Mouse (Mus musculus) spleen, adult 2 months (tissue): ENCODE measurements around the gene Eif4g3.

Source experiments
- CTCF ChIP-seq: fragments of 200-500 bp; IDR thresholded peaks from 2 replicates; pipeline ENCODE4 v1.5.1; 2011; ENCODE audit warnings: mild to moderate bottlenecking, inconsistent platforms; ENCODE audit not compliant: insufficient read depth, insufficient read length, insufficient replicate concordance; ENCODE audit errors: extremely low read depth
- POLR2A ChIP-seq: fragments of 200-500 bp; IDR thresholded peaks from 2 replicates; pipeline ENCODE4 v1.6.1; 2011; ENCODE audit warnings: low read depth, low read length, inconsistent platforms

DNA sequence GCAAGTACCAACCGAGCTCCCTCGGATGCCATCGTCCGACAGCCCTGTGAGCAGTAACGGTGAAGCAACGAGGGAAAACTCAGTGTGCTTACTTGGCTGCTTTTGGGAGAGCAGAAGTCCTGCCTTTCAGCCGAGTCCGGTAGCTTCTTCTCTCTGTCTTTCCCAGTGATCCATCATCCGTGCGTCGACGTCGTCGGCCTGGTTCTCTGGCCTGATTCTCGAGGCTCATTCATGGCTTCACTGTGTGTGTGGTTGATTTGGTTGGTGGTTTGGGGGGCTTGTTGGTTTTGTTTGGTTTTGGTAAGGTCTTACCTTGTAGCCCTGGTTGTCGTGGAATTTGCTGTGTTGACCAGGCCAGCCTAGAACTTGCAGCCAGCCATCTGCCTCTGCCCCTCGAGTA lies 145.0 kb downstream of the Eif4g3 start:
- TF ChIP-seq CTCF (no peak), POLR2A (no peak)
